15 mouse cellular contexts compared by ENCODE assay signal in genomic region chr6:138086421-138086820, GRCm38 (mm10). TPM values are rescaled to one million over a fixed set of nuclear protein-coding genes. Genes with fewer than 3 reads are reported as not detected.
DNase-seq lines count a peak whose midpoint lies in the region; TF ChIP-seq lines count a peak whose summit lies in the region.
"Not testable (repeated sequence)": the region's sequence is repeated elsewhere in the genome, so short reads cannot be mapped to it uniquely, and the experiment has no call there.
"Had no signal": no experiment of that assay in that cellular context is flagged by ENCODE, and none has a peak within 500 bp of the region (broad histone marks: within the 10 kb centered on the region; RNA-seq: fewer than 3 reads in every experiment).

No protein-coding gene starts in this region.

- not testable (repeated sequence) for TF ChIP-seq CTCF in kidney, adult 2 months (conservative IDR thresholded peaks at IDR 0.05; ENCODE audit: insufficient read depth, insufficient read length, low read depth, low read length)

- H3K27ac ChIP-seq in kidney, adult 2 months (ENCODE audit: insufficient read depth, low read depth, low read length), result not testable (repeated sequence)

- not testable (repeated sequence) for TF ChIP-seq POLR2A in kidney, adult 2 months (IDR thresholded peaks at IDR 0.05; ENCODE audit: low read depth, low read length)

- H3K27me3 ChIP-seq in kidney, adult 2 months (replicated peaks; ENCODE audit: control insufficient read depth, insufficient read depth, low read length), result not testable (repeated sequence)

- not testable (repeated sequence) for H3K4me3 ChIP-seq in kidney, adult 2 months (ENCODE audit: insufficient read depth, low read depth, low read length)

- H3K36me3 ChIP-seq in kidney, adult 2 months (ENCODE audit: control insufficient read depth, insufficient read depth, low read length), result not testable (repeated sequence)

- H3K4me1 ChIP-seq in kidney, adult 2 months (ENCODE audit: control insufficient read depth, insufficient read depth, low read length), result not testable (repeated sequence)

- DNase-seq in 3T3-L1 (ENCODE audit: low read depth, low spot score), result peak; percentile 41
- DNase-seq in fat pad, adult 2 months (ENCODE audit: extremely low read depth, low read depth, low spot score), result peak; percentile 50
- DNase-seq in heart, adult 8-10 months (ENCODE audit: low spot score), result peak; percentile 6
- DNase-seq in kidney, adult 2 months, result peak; percentile 54
- DNase-seq in kidney, postnatal 14 days, result peak; percentile 48
- DNase-seq in lung, adult 18-20 months, result peak; percentile 59 to 75
- DNase-seq in lung, postnatal 14 days, result peak; percentile 29
- peak; percentile 14 for DNase-seq in testis, postnatal 14 days (ENCODE audit: low spot score)

RNA-seq across cellular contexts. Expression of gene Slc15a5, which starts 6.7 kb away (rescaled TPM):
- not detected for total RNA-seq in heart, adult 8-10 months (2022)
- polyA plus RNA-seq in kidney, adult 2 months (2012; rRNA removed), result 0.48 TPM in 1 of 2 replicates, not detected in the other
- total RNA-seq: adrenal gland, postnatal 14 days; ES-E14; heart, postnatal 14 days; hematopoietic stem cell, adult 5-6 weeks; hindbrain, postnatal 0 days had no signal
- polyA plus RNA-seq: forebrain, embryonic 13.5 days; heart, embryonic 10.5 days had no signal

RNA-seq across cellular contexts. Expression of gene Mgst1, which starts 53.7 kb away (rescaled TPM):
- total RNA-seq in heart, adult 8-10 months (2022), result 100 to 1,000 TPM in 3 of 4 experiments, 10 to 100 TPM in 1; 96.1 to 135 (median 105) TPM
- polyA plus RNA-seq in kidney, adult 2 months (2012; rRNA removed), result 411 and 435 TPM in 2 replicates

Comparison
In these comparisons a context has a peak if more than half of its experiments do, and no peak if none do; other contexts are left out.
1. DNase-seq: peak in every context shown above with its lines; median percentile 67 in lung, adult 18-20 months; 54 in kidney, adult 2 months; 50 in fat pad, adult 2 months; 48 in kidney, postnatal 14 days; 41 in 3T3-L1; 29 in lung, postnatal 14 days; 14 in testis, postnatal 14 days; 6 in heart, adult 8-10 months.